Mouse (Mus musculus): ENCODE data around the gene Pitpnm1. TPM values are rescaled to one million over a fixed set of nuclear protein-coding genes. Genes with fewer than 3 reads are reported as not detected.

Gene Pitpnm1
- polyA plus RNA-seq, 1 experiment from 2014 or later: 22.2 TPM

DNA sequence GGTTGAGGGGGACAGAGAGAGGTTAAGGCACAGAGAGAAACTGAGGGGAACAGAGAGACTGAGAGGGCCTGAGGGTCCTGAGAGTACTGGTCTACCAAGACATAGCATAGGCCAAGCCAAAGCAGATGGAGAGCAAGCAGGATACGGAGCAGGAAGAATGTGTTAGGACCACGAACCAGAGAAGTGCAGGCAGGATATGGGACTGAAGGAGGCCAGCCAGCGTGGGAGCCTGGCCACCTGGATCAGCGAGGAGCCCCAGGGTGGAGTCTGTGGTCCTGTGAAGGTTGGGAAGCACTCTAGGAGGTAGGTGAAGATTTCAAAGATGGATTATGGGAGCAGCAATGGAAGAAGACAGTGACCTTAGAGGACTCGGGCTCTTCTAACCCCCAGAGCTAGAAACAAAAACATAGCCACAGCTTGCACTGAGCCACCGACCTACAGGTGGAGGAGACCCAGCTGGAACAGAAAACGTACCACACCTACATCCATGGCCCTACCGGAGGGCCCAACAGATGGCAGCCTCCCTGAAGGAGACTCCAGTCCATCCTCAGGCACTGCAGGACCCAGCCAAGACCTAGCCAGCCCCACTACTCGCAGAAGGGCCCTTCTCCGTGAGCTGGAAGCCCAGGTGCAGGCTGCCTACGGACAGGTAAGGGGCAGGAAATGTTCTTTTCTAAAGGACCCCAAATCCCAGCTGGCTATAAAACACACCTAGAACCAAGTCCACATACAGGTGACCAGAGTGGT is 17.4 kb upstream of the Pitpnm1 start:
- no peaks in the 10 kb centered on the region for H3K9me3 ChIP-seq (ENCODE audit: low read length)
- H3K36me3 ChIP-seq (ENCODE audit: insufficient read depth, low read length): no peaks in the 10 kb centered on the region

GRCm38 (mm10) chr19:4083316-4083715 is 16.5 kb upstream of the Pitpnm1 start:
- Histone ChIP-seq H3K4me3 (ENCODE audit: low read length) (no peak overlapping the region), H3K27ac (ENCODE audit: low read length) (no peak overlapping the region), H3K4me2 (replicated peaks; ENCODE audit: low read depth, low read length) (no peak overlapping the region), H3K9me3 (ENCODE audit: low read length) (no peaks in the 10 kb centered on the region), H3K27me3 (ENCODE audit: insufficient read depth, low read length) (no peaks in the 10 kb centered on the region), H3K9ac (replicated peaks; ENCODE audit: low read length) (no peak overlapping the region; the same call in 1 of the 2 replicates), H3K4me1 (ENCODE audit: insufficient read depth, low read length) (no peaks in the 10 kb centered on the region), H3K36me3 (ENCODE audit: insufficient read depth, low read length) (no peaks in the 10 kb centered on the region)
- WGBS: 89% methylated on average over 7 of the region's 7 CpGs
- ATAC-seq (ENCODE audit: low FRiP score, low TSS enrichment): no peak

More for the DNA sequence above, 17.4 kb upstream of the Pitpnm1 start:
- Histone ChIP-seq H3K4me2 (replicated peaks; ENCODE audit: low read depth, low read length) (no peak overlapping the region), H3K27ac (ENCODE audit: low read length) (no peak overlapping the region), H3K4me1 (ENCODE audit: insufficient read depth, low read length) (no peaks in the 10 kb centered on the region), H3K27me3 (ENCODE audit: insufficient read depth, low read length) (no peaks in the 10 kb centered on the region), H3K9ac (replicated peaks; ENCODE audit: low read length) (no peak overlapping the region), H3K4me3 (ENCODE audit: low read length) (no peak overlapping the region)
- WGBS: 83% methylated on average over 11 of the region's 11 CpGs
- no peak for ATAC-seq (ENCODE audit: low FRiP score, low TSS enrichment)

DNA sequence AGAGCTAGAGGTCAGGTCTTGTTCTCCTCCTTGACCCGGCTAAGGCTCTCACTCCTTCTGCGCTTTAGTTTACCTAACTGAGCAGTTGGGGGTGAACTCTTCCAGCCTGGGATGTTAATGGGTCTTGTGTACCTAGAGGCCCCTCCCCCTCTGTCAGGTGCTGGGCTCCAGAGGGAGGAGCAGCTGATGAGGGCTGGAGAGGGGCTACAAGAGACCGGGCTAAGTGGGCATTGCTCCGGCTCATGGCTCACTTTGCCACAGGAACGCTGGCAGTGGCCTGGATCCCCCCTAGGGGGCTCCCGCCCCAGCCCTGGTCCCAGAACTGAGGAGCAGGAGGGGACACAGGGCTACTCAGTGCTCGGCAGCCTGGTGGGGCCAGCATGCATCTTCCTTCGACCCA is 16.0 kb upstream of the Pitpnm1 start:
- no peaks in the 10 kb centered on the region for H3K36me3 ChIP-seq (ENCODE audit: insufficient read depth, low read length)
- H3K9ac ChIP-seq (replicated peaks; ENCODE audit: low read length): no peak overlapping the region; the same call in 1 of the 2 replicates
- ATAC-seq (ENCODE audit: low FRiP score, low TSS enrichment): no peak
- H3K4me1 ChIP-seq (ENCODE audit: insufficient read depth, low read length): no peaks in the 10 kb centered on the region
- WGBS: 27% methylated on average over 8 of the region's 8 CpGs
- H3K9me3 ChIP-seq (ENCODE audit: low read length): no peaks in the 10 kb centered on the region
- H3K4me2 ChIP-seq (replicated peaks; ENCODE audit: low read depth, low read length): no peak overlapping the region
- no peak overlapping the region for H3K27ac ChIP-seq (ENCODE audit: low read length)
- H3K27me3 ChIP-seq (ENCODE audit: insufficient read depth, low read length): no peaks in the 10 kb centered on the region
- no peak overlapping the region for H3K4me3 ChIP-seq (ENCODE audit: low read length)

DNA sequence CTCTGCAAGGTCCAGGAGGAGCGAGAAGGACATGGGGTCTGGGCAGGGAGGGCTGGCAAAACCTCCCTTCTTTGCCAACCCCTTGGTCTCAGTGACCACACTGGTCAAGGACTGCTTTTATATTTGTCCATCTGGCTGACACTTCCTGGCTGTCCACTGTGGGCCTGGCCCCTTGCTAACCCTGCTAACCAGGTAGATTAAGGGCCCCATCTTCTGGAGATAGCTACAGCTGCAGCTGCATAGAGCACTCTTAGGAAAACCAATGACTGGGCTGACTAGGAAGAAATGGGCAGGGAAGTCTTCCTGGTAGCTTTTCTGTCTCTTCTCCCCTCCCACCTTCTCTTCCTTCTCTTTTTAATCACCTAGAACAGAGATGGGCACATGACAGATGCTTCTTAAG is 14.8 kb upstream of the Pitpnm1 start:
- ATAC-seq (ENCODE audit: low FRiP score, low TSS enrichment): no peak
- Histone ChIP-seq H3K9me3 (ENCODE audit: low read length) (no peaks in the 10 kb centered on the region), H3K27me3 (ENCODE audit: insufficient read depth, low read length) (no peaks in the 10 kb centered on the region), H3K36me3 (ENCODE audit: insufficient read depth, low read length) (no peaks in the 10 kb centered on the region), H3K9ac (replicated peaks; ENCODE audit: low read length) (no peak overlapping the region), H3K4me3 (ENCODE audit: low read length) (no peak overlapping the region), H3K27ac (ENCODE audit: low read length) (no peak overlapping the region), H3K4me2 (replicated peaks; ENCODE audit: low read depth, low read length) (no peak overlapping the region), H3K4me1 (ENCODE audit: insufficient read depth, low read length) (no peaks in the 10 kb centered on the region)
- 85% methylated on average over 1 of the region's 1 CpGs for WGBS

- H3K9me3 ChIP-seq (ENCODE audit: low read length): no peaks in the 10 kb centered on the region
- no peaks in the 10 kb centered on the region for H3K27me3 ChIP-seq (ENCODE audit: insufficient read depth, low read length)
- no peaks in the 10 kb centered on the region for H3K4me1 ChIP-seq (ENCODE audit: insufficient read depth, low read length)
- H3K36me3 ChIP-seq (ENCODE audit: insufficient read depth, low read length): no peaks in the 10 kb centered on the region
- H3K4me2 ChIP-seq (replicated peaks; ENCODE audit: low read depth, low read length): no peak overlapping the region
- no peak for ATAC-seq (ENCODE audit: low FRiP score, low TSS enrichment)
- no peak overlapping the region for H3K4me3 ChIP-seq (ENCODE audit: low read length)
- WGBS: 91% methylated on average over 15 of the region's 15 CpGs
- H3K27ac ChIP-seq (ENCODE audit: low read length): no peak overlapping the region
- no peak overlapping the region for H3K9ac ChIP-seq (replicated peaks; ENCODE audit: low read length)
Measured at GRCm38 (mm10) chr19:4086156-4086555, 13.6 kb upstream of the Pitpnm1 start.

GRCm38 (mm10) chr19:4087090-4087489 is 12.7 kb upstream of the Pitpnm1 start:
- H3K9ac ChIP-seq (replicated peaks; ENCODE audit: low read length): no peak overlapping the region
- 78% methylated on average over 5 of the region's 5 CpGs for WGBS
- ATAC-seq (ENCODE audit: low FRiP score, low TSS enrichment): no peak

GRCm38 (mm10) chr19:4088146-4088545 is 11.7 kb upstream of the Pitpnm1 start:
- Histone ChIP-seq H3K9me3 (ENCODE audit: low read length) (no peaks in the 10 kb centered on the region), H3K36me3 (ENCODE audit: insufficient read depth, low read length) (no peaks in the 10 kb centered on the region), H3K4me3 (ENCODE audit: low read length) (no peak overlapping the region), H3K27me3 (ENCODE audit: insufficient read depth, low read length) (no peaks in the 10 kb centered on the region), H3K4me2 (replicated peaks; ENCODE audit: low read depth, low read length) (no peak overlapping the region), H3K4me1 (ENCODE audit: insufficient read depth, low read length) (no peaks in the 10 kb centered on the region), H3K27ac (ENCODE audit: low read length) (no peak overlapping the region), H3K9ac (replicated peaks; ENCODE audit: low read length) (no peak overlapping the region)
- 53% methylated on average over 5 of the region's 5 CpGs for WGBS
- no peak for ATAC-seq (ENCODE audit: low FRiP score, low TSS enrichment)

More at GRCm38 (mm10) chr19:4087090-4087489, 12.7 kb upstream of the Pitpnm1 start:
- no peak overlapping the region for H3K4me3 ChIP-seq (ENCODE audit: low read length)
- no peak overlapping the region for H3K4me2 ChIP-seq (replicated peaks; ENCODE audit: low read depth, low read length)
- no peaks in the 10 kb centered on the region for H3K36me3 ChIP-seq (ENCODE audit: insufficient read depth, low read length)
- H3K27me3 ChIP-seq (ENCODE audit: insufficient read depth, low read length): no peaks in the 10 kb centered on the region
- H3K9me3 ChIP-seq (ENCODE audit: low read length): no peaks in the 10 kb centered on the region
- H3K4me1 ChIP-seq (ENCODE audit: insufficient read depth, low read length): no peaks in the 10 kb centered on the region
- H3K27ac ChIP-seq (ENCODE audit: low read length): no peak overlapping the region

DNA sequence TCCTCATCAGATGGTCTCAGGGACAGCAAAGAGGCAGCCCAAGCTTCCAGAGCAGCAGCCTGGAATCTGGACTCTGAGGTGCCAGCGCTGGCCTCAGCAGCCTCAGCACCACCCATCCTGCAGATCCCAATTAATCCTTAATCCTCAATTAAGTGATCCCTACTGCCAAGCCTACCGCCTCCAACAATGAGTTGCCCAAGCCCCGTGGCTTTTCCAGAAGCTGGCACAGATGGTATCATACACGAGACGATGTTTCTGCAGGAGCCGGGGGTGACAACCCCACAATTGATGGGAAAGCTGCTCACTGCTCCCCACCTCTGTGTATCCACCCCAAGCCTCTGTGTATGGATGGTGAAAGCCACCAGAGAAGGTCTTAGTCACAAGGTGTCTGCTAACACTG is 10.7 kb upstream of the Pitpnm1 start:
- Histone ChIP-seq H3K9me3 (ENCODE audit: low read length) (no peaks in the 10 kb centered on the region), H3K27ac (ENCODE audit: low read length) (no peak overlapping the region), H3K36me3 (ENCODE audit: insufficient read depth, low read length) (no peaks in the 10 kb centered on the region), H3K4me3 (ENCODE audit: low read length) (no peak overlapping the region), H3K4me1 (ENCODE audit: insufficient read depth, low read length) (no peaks in the 10 kb centered on the region), H3K27me3 (ENCODE audit: insufficient read depth, low read length) (no peaks in the 10 kb centered on the region), H3K4me2 (replicated peaks; ENCODE audit: low read depth, low read length) (no peak overlapping the region), H3K9ac (replicated peaks; ENCODE audit: low read length) (no peak overlapping the region)
- ATAC-seq (ENCODE audit: low FRiP score, low TSS enrichment): no peak
- WGBS: 84% methylated on average over 6 of the region's 6 CpGs

GRCm38 (mm10) chr19:4090446-4090845 is 9.4 kb upstream of the Pitpnm1 start:
- H3K36me3 ChIP-seq (ENCODE audit: insufficient read depth, low read length): no peaks in the 10 kb centered on the region
- H3K27me3 ChIP-seq (ENCODE audit: insufficient read depth, low read length): no peaks in the 10 kb centered on the region
- no peaks in the 10 kb centered on the region for H3K9me3 ChIP-seq (ENCODE audit: low read length)
- no peaks in the 10 kb centered on the region for H3K4me1 ChIP-seq (ENCODE audit: insufficient read depth, low read length)
- H3K9ac ChIP-seq (replicated peaks; ENCODE audit: low read length): no peak overlapping the region
- no peak overlapping the region for H3K27ac ChIP-seq (ENCODE audit: low read length)
- no peak overlapping the region for H3K4me3 ChIP-seq (ENCODE audit: low read length)
- H3K4me2 ChIP-seq (replicated peaks; ENCODE audit: low read depth, low read length): no peak overlapping the region
- ATAC-seq (ENCODE audit: low FRiP score, low TSS enrichment): no peak
- 92% methylated on average over 3 of the region's 3 CpGs for WGBS

DNA sequence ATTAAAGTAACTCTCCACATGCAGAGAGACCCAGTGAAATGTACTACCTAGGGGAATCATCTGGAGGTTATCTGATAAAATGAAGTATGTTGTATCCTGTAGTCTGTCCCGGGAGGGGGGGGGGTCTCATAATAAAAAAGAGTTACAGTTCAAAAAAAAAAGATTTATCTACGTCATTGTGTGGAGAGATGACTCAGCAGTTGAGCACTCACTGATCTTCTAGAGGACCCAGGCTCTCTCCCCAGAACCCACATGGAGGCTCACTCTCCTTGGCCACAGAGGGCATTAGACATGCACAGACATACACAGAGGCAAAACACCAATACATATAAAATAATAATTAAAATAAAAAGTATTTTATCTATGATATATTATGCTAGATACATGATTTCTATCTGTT is 8.4 kb upstream of the Pitpnm1 start:
- peaks cover 6% of the 10 kb centered on the region; the same call in 1 of the 2 replicates for H3K4me1 ChIP-seq (ENCODE audit: insufficient read depth, low read length)
- no peak for ATAC-seq (ENCODE audit: low FRiP score, low TSS enrichment)
- no peak overlapping the region for H3K4me2 ChIP-seq (replicated peaks; ENCODE audit: low read depth, low read length)
- H3K36me3 ChIP-seq (ENCODE audit: insufficient read depth, low read length): no peaks in the 10 kb centered on the region
- H3K27ac ChIP-seq (ENCODE audit: low read length): no peak overlapping the region
- no peak overlapping the region for H3K9ac ChIP-seq (replicated peaks; ENCODE audit: low read length)
- WGBS: 71% methylated on average over 2 of the region's 2 CpGs
- H3K4me3 ChIP-seq (ENCODE audit: low read length): no peak overlapping the region
- no peaks in the 10 kb centered on the region for H3K27me3 ChIP-seq (ENCODE audit: insufficient read depth, low read length)
- H3K9me3 ChIP-seq (ENCODE audit: low read length): no peaks in the 10 kb centered on the region

All from kidney, embryonic 16.5 days (tissue).